Mouse (Mus musculus) kidney, postnatal 36 days (tissue): ENCODE measurements around the gene Naxd.
"Not testable (repeated sequence)": the region's sequence is repeated elsewhere in the genome, so short reads cannot be mapped to it uniquely, and the experiment has no call there.

Source experiments
- DNase-seq, 2 experiments: peaks; one replicate each; pipeline ENCODE4 v3.0.0; 2021 to 2022; ENCODE audit warnings: mixed read lengths in 2 of 2

Naxd gene

DNA sequence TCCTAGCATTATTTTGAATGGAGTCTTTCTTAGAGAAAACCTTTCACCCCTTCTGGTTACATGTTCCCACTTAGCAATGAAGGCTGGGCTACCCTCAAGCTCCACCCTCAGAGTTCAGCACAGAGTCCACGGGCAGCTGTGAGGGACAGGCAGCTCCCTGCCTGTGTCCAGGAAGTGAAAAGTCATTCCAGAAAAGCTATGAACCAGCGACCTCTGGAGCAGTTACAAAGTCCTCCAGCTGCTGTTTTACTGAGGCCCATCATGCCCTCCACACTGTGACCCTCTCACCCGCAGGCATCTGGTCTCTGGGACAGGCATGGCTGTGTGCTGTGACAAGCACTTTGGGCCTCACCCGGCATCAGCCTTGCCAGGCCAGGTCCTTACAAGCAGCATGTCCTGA lies 24.2 kb upstream of the Naxd start:
- DNase-seq = peak; percentile 88 to 94

DNA sequence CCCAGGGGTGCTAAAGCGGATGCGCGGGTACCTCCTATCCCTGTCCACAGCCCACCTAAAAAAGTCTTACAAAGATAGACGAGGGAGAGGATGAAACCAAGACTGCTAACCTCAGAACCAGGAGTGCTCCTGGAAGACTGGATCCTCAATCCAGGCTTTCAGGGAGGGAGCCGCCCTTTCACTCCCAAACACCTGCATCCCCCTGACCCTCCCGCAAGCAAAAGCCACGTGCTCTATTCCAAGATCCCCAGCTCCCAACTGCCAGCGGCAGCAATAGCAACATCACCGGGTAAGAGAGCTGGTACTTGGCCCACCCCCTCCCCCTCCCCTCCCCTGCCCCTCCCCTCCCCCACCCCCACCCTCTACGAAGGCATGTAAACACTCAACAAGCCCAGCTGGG lies 21.9 kb upstream of the Naxd start:
- no peak for DNase-seq

DNA sequence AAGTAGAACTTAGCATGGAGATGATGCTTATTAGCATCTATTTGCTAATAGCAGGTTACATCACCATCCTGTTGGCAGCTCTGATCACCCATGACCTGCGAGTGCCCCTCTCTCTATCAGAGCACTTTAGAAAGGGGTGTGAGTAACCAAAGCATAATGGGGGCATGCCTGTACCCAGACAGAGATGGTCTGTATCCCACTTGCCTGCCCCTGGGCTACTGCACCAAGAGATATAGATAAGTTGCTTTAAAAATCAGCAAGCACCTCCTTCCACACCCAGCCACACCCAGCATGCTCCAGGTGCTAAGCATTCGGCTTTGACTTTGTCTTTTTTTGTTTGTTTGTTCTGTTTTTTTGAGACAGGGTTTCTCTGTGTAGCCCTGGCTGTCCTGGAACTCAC lies 21.4 kb upstream of the Naxd start:
- no peak for DNase-seq

DNA sequence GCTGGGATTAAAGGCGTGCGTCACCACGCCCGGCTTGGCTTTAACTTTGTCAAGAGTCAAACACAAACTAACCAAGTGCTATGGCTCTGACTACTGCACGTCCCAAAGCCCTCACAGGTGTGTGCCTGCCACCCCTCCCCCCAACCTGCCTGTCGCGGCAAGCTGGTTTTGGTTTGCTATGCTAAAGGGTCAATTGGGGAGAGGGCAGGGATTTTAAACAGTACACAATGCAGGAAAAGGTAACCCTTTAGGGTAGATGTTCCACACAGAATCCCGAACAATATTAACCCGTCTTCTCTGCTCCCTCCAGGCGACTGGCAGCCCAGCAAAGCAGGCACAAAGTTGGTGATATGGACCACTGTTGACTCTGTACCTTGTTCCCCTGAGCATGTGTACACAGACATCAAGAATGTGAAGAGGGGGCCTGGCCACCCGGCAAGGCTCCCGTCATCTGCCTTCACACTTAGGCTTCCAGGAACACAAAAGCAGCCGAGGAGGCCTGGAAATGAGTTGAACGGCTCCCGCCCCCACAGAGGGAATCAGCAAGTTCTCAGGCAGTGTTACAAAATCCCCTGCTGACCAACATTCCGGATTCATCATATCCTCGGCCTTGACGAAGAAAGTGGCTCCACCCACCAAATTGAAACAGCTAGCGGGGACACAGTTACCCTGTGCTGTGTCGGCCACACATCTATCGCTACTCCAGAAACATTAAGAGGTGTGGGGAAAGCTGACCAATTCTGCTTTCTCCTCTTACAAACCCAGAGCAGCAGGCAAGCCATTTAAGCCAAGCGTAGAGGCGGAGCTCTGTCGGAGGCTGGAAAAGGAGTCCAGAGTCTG lies 20.7 kb upstream of the Naxd start:
- DNase-seq = peak; percentile 76 to 84

DNA sequence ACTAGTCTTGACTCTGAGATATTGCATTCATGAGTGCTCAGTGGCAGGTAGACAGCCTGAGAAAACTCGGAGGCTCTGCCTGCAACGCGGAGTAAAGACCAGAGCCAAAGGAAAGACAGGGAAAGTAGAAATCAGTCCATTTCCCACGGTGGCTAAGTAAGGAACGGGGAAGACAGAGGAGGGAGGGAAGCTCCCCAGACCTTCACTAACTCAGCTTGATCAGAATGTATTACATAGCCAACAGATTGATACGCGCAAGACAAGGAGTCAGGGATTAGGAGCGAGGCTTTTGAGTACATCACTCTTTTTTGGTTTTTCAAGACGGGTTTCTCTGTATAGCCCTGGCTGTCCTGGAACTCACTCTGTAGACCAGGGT lies 20.1 kb upstream of the Naxd start:
- DNase-seq = no peak

DNA sequence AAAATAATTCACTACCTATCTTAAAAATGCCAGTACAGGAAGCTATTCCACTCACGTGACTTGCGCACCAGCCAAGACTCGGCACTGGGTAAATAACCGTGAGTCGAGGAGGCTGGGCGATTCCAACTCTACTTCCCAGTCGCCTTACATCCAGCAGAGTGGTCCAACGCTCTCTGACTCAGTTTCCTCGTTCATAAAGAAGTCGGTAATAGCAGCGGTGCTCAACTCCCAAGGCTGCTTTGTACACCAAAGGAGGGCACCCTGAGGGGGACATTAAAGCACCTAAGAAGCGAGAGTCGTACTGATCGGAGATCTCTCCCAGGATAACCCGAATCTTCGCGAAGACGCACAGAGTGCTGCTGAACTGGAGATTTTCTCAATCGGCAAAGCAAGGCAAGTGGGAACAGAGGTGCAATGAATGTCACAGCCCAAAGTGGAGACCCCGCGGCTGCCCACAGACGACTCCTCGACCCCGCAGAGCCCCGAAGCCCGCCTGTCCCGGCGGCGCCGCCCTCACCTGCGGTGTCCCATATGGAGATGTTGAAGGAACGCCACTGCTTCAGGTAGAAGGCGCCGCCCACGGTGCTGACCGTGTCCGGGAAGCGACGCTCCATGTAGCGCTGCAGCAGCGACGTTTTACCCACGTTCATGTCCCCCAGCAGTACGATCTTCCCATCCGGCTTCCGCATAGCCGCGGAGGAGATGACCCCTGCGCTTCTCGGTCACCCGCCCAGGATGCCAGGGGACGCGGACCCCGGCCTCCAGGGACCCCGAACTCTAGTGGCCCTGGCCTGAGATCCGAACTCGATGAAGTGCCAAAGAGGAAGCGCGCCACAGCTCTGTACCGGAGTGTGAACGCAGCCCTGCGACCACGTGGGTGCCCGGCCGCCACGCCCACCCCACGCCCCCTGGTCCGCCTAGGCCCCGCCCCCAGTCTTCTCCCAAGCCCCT lies 19.2 kb upstream of the Naxd start, which contains the start of gene Rab20:
Gene Rab20, minus strand, starts transcription at position 900 of the 951 bp plus-strand sequence.
- peak; percentile 89 to 95 for DNase-seq

DNA sequence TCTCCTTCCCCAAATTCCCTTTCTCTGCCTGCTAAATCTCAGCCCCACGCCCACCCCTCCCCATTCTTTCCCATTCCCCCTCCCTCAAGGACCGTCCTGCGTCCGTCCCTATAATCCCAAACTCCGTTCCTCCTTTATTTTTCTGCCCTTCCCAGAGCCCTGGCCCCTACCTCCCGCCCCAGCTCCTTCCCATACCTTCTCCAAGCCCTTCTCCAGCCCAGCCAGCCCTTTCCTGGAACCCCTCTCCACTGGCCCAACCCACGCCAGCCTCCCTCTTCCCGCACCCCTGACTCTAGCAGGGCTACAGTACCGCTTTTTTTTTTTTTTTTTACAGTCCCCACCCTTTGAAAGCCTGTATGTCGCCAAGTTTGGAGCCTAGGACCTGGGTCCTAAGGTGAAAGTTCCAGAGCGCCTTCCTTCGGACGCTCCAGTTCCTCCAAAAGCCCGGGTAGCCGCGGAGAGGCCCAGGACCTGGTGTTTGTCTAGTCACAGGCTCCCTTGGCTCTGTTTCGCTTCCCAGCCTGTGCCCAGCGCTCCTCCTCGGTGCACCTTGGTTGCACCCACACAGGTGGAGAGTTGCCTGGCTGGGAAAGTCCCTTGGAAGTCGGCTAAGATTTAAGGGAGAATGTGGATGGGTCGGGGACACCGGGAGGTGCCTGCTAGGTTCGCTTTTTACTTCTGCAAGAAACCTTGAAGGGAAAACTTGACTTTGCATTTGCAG lies 18.3 kb upstream of the Naxd start:
- DNase-seq = peak in 1 of 2 experiments; percentile 70

DNA sequence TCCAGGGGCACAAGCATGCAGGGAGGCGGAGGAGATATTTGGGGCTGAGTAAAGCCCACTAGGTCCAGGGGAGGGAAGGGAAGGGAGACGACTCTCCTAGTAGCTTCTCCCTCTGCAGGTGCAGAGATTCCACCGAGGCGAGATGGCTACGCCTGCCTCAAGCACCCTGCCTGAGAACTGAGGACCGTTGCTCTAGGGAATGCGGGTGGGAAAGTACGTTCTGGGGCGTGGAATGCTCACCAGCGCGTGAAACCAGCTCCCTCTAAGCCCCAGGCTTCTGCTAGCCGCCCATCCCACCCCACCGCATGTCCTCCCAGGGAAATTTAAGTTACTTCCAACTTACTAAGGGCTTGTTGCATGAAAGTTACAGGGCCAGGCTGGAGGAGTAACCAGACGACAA lies 17.7 kb upstream of the Naxd start:
- peak in 1 of 2 experiments; percentile 63 for DNase-seq

DNA sequence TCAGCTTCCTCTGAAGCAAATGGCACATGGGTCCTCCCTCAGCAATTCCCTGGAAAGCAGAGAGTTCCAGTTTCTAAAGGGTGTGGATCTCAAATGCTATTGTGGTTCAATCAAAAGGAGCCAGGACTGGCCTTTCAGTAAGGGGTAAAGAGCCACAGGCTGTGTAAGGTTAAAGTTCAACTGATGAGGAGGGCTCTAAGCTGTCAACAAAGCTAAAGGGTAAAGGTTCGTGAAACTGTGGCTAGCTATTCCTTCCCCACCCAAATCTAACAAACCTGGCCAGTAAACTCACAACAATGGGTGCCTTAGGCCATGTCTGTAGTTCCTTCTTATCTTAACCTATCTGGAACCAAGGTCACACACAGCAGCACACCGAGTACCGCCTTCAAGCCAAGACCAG lies 15.4 kb upstream of the Naxd start:
- DNase-seq = no peak

DNA sequence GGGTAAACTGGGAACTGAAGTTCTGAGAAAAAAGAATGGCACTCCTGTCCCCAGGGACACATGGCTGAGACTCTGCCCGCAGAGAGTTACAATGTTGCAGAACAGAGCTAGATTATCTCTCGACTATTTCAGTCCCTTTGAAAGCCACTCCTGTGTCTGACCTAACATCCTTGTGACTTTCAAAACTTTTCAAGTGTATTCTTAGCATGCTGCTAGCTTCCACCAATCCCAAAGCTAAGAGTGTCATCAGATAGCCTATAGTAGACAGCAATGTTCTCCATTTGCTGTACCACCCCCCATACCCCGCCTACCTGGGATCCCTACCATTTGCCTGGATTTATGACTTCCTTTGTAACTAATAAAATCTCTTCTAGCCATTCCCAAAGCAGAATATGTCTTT lies 14.8 kb upstream of the Naxd start:
- no peak for DNase-seq

DNA sequence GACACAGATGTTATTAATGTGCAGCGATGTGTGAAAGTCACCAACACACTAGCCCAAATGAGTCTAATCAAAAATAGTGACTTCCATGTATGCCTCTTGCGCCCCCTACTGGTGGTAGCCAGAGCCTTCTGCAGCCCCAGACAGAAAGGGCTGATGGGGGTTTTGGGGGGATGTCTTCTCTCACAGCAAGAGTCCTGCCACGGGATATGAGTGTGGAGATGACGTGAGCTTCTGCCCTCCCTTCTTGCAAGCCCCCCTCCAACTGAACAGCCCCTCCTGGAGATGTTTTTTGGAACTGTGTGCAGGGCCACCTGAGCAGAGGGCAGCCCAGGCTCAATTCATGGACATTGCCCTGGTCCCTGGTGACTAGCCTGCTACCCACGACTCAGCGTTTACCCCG lies 11.2 kb upstream of the Naxd start:
- DNase-seq = peak; percentile 77 to 92

DNA sequence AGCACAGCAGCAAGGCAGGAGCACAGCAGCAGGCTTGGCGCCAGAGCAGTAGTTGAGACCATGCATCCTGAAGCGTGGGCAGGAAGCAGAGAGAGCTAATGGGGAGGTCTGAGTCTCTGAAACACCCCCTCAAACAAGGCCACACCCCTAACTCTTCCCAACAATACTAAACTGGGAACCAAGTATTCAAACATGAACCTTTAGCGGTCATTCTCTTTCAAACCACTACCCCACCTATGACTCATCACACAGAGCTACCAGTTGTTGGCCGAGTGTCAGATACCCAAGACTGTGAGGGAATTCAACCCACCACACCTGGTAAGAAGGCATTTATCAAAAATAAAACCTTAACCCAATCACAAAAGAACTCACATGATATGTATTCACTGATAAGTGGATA lies 10.1 kb upstream of the Naxd start:
- DNase-seq = no peak

DNA sequence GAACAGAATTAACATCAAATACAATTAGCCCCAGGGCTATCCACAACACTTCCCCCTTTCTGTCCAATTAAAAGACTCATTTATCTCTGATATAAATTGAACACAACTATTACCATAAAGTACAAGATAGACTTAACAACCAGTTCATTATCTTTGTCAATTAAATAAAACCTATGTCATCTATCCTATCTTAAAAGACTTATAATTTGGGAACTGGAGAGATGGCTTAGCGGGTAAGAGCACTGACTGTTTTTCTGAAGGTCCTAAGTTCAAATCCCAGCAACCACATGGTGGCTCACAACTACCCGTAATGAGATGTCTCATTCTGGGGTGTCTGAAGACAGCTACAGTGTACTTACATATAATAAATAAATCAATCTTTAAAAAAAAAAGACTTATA lies 5.0 kb upstream of the Naxd start:
- not testable (repeated sequence) for DNase-seq

DNA sequence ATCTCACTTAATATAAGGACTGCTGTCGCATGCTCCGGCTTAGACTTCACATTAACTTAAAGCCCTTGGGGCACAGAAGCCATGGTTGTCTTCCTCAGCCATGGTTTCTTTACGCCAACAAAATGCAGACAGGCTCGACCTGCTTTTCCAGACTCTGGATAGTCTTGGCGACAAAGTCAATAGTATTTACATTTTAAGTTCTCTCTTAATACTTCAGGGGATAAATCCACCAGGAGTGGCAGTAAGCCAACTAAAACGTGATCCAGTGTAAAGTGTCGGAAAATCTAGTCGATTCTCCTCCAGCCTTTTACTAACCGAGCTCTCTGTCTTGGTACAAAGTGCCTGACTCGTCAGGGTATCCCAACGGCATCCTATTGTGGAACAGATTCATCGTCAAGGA lies 975 bp downstream of the Naxd start:
- DNase-seq = no peak

DNA sequence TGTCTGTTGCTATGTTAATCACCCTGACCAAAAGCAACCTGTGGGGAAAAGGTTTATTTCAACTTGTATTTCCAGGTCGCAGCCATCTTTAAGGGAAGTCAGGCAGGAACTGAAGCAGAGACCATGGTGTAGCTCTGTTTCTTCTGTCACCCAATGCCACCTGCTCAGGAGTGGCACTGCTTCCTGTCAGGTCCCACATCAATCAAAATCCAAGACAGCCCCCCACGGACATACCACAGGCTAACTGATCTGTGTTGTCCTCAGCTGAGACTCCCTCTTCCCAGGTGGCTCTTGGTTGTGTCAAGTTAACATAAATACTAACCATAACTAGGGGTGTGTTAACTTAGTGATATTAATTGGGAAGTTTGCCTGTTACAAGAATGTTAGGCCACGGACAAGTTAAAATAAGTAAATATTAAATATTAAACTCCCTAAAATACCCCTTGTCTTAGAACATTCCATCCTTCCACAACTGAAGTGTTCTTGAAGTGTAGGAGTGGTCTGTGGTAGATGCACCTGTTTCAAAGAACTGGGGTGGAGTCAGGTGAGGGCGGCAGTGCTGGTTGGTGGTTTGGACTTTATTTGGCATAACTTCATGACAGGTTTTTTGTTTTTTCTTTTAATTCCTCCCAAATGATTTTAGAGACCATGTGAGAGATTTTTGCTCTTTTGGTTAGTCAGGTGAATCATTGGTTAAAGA lies 1.6 kb downstream of the Naxd start:
- DNase-seq = no peak

DNA sequence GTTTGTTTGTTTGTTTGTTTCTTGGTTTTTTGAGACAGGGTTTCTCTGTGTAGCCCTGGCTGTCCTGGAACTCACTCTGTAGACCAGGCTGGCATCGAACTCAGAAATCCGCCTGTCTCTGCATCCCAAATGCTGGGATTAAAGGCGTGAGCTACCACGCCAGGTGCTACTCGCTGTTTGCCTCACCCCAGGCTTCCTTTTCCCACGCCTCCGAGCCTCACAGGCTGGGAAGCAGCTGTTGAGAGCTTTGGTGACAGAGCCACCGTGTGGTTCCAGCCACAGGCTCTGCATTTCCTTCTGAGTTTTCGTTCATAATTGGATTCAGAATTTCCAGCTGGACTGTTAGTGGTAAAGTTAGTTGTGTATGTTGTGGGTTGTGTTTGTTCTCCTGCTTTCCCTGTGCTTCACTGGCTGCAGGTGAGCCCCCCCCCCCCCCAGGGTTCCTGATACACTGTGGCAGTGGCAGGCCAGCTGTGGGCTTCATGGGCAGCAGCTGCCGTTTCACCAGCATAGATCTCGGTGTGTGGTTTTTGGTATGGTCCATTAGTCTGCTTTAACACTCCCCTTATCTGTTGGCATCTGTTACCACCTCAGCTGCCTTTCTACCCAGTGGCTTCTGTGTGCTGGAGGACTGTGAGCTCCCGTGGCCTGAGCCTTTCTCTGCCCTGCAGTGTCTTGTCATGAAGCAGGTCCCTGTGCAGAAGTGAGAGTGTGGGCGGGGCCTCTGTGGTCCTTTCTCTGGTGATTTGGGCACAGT lies 6.3 kb downstream of the Naxd start:
- DNase-seq = no peak

DNA sequence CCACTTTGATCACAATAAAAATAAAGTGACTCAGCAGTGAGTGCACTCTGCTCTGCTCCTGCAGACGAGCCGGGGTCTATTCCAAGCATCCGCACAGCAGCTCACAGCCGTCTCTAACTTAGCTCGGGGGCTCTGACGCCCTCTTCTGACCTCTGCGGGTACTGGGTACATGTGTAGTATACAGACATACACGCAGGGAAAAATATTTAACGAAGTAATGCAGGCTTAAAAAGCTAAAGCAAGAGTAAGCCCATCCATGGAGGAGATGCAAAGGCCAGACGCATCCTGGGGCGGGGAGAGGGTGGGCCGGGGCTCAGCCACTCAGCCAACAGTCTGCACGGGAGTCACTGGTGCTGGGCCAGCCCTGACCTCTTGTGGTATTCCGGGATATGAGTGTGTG lies 8.8 kb downstream of the Naxd start:
- DNase-seq = no peak

DNA sequence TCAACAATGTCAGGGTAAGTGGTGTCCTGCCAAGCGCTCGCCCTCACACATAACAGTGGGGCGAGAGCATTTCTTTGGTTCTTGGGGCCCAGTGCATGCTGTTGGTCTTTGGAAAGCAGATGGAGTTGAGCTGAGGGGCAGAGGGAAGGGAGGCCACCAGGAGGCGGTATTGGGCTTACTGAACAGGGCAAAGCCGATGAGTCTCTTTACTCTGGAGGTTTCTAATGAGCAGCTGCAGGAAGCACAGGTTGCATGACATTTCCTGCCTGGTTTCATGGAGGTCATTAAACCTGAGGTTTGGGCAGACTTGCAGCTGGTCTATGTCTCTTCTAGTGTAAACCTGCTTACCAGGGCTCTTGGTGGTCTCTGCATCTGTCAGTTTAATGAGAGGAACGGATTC lies 9.5 kb downstream of the Naxd start:
- DNase-seq = peak; percentile 40 to 82

DNA sequence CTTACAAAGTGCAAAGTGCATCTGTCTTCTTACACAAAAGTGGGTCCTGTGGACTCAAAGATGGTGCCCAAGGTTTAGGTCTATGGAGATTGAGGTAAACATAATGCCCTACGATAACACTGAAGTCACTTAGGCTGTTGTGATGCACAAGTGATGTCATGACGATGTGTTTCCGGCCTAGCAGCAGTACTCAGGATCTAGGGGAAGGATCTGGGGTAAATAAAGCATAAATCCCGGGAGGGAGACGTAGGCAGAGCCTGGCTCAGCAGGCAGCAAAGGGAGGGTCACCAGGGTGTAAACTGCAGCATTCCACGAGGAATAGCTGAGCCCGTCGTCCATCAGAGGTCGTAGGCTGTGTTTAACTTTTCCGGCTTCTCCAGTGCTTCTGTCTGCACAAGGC lies 11.6 kb downstream of the Naxd start:
- no peak for DNase-seq

DNA sequence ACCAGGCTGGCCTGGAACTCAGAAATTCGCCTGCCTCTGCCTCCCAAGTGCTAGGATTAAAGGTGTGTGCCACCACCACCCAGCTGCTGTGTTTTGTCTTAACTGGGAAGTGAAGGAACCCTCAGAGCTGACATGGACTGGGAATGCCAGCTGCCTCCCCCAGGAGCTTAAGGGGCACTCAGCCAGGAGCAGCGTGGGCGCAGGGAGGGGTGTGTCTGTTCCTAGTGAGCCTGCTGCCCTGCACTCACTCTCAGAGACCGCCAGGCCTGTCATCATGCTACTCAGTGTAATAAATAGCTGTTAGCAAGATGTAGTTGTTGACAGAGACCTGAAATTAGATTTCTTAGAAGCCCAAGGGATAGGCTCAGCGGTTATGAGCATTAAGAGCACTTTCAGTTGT lies 13.7 kb downstream of the Naxd start:
- no peak for DNase-seq

DNA sequence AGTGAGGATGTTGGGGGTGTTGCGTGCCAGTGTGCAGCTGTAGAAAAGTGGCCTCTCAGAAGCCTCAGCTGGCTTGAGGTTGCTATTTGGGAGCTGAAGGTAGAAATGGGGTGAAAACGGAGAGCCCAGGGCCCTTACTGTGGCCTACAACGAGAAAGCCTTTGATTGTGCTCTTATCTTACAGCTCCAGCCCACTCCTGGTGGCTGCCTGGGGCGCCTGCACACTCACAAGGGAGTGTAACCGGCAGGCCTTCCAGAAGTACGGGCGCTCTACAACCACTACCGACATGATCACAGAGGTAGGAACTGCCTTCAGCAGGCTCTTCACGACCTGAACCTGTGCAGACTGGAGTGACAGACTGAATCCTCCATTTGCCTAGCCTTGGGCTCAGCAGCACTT lies 15.4 kb downstream of the Naxd start:
- no peak for DNase-seq

DNA sequence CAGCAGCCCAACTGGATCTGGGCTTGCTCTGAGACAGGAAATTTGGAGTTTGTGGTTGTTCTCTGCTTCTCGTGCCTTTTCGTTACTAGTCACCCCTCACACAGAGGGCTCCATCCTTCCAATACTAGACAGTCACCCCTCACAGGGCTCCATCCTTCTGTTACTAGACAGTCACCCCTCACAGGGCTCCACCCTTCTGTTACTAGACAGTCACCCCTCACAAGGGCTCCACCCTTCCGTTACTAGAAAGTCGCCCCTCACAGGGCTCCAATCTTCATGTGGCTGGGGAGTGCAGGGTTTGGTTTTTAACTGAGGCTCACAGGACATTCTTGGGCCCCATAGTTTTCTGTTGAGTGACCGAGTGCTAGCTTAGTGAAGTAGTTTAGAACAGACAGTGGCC lies 15.9 kb downstream of the Naxd start:
- DNase-seq = no peak
